Mouse (Mus musculus): ENCODE data around the gene Fbxl5.

DNA sequence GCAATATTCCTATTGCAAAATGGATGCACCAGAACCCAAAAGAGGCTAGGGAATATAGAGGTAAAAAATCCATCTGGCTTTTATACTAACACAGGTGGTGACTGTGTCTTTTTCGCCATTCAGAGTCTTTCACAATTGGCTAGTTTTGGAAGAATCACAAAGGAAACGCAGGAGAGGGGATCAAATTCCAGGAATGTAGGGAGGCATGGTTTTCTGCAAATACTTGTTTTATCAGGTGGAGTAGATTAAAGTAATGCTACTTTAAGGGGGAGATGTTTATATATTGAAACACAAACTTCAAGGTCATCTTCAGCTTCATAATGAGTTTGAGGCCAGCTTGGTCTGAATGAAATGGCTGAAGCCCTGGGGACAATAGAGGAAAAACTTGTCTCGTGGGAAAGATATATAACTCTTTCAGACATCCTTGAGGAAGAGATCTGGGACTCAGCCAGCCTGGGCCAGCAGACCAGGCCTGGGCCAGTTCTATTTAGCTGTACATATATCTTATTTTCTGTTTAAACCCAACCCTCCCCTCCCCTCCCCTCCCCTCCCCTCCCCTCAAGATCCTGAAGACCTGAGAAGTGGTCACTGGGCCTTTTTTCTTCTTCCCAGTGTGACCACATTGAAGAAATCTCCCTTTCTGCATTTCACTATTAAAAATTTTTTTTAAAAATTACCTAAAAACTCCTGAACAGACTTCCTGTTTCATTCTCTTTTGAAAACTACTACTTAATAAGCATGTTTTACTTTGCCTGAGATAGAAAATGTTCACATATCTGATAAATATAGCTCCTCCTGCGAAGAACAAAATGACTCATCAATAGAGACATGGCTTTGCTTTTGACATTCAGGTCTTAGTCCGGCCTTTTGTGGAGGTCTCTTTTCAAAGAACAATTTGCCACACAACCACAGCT is 99.6 kb downstream of the Fbxl5 start:
- TF ChIP-seq CTCF (IDR thresholded peaks at IDR 0.05; ENCODE audit: low read depth, low read length) (no peak), TAL1 (conservative IDR thresholded peaks at IDR 0.05; ENCODE audit: low read depth, low read length) (no peak), GATA2 (IDR thresholded peaks at IDR 0.05; ENCODE audit: borderline replicate concordance, low read depth, low read length) (no peak)

Data from G1E (cell line).